Mouse (Mus musculus) erythroblast, embryonic 14.5 days (primary cell): ENCODE measurements at regions not wholly inside any gene's neighbourhood (a gene's known extent, or its start where the extent isn't known, plus 50 kb on each side); places are given as distances from the start of the nearest gene placed in this dataset.

ENCODE experiments used
- GATA1 ChIP-seq: IDR thresholded peaks from 2 replicates; pipeline ENCODE4 v1.6.1; 2012; ENCODE audit warnings: low read length, inconsistent platforms, mixed read lengths
- TAL1 ChIP-seq: IDR thresholded peaks from 3 replicates; pipeline ENCODE4 v1.6.1; 2012; ENCODE audit warnings: low read length, inconsistent platforms, mixed read lengths

DNA sequence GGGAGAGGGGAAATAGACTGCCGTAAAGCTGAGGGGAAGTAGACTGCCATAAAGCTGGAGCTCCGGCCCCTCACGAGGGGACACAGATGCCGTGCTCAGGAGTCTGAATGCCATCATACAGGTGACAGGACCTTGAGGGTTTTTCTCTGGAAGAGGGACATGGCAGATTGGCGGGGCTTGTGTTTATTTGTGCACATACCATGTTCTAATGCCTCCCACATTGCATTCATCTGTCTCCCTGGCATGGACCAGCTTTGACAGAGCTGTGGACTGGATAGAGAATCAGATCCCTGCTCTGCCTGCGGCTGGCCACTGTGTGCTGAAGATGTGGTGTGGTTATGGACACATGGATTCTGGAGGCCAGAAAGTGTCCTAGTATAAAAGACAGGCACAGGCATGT lies 95.3 kb upstream of the Zc3h12a start:
- TF ChIP-seq GATA1: no peak
- TF ChIP-seq TAL1: no peak
